Mouse (Mus musculus) cerebellum, adult 2 months (tissue): ENCODE measurements around the gene Mrps27.

Experiments used
- CTCF ChIP-seq: fragments of 200-500 bp; IDR thresholded peaks from 2 replicates; pipeline ENCODE4 v1.5.1; 2011; ENCODE audit warnings: low read depth, mild to moderate bottlenecking, control low read depth, low read length, moderate library complexity, borderline replicate concordance; ENCODE audit not compliant: insufficient read depth
- POLR2A ChIP-seq: fragments of 200-500 bp; IDR thresholded peaks from 2 replicates; pipeline ENCODE4 v1.6.1; 2011; ENCODE audit warnings: low read length, control low read depth, borderline replicate concordance; ENCODE audit not compliant: insufficient read depth

GRCm38 (mm10) chr13:99373684-99374083 lies 29.1 kb downstream of the Mrps27 start:
- no peak for TF ChIP-seq CTCF
- no peak for TF ChIP-seq POLR2A
